Mouse (Mus musculus) embryo, embryonic 10.5 days (tissue): Measurements from ENCODE around the gene Stard3.
A peak's percentile ranks its signal among the peaks of the same experiment; 100 is the strongest.

Experiments
- DNase-seq: peaks from one replicate; pipeline ENCODE4 v3.0.0-alpha.2; 2015; ENCODE audit warnings: low spot score

Gene Stard3

GRCm38 (mm10) chr11:98348083-98348961 is 9.8 kb upstream of the Stard3 start, which contains the start of gene Ppp1r1b:
Gene Ppp1r1b, plus strand, starts transcription at chr11:98348404.
- DNase-seq, result no peak

- DNase-seq, result no peak
Measured at GRCm38 (mm10) chr11:98349308-98349707, 8.9 kb upstream of the Stard3 start.

GRCm38 (mm10) chr11:98352272-98352990 is 5.7 kb upstream of the Stard3 start:
- DNase-seq, result no peak

GRCm38 (mm10) chr11:98353651-98354211 is 4.4 kb upstream of the Stard3 start:
- no peak for DNase-seq

DNA sequence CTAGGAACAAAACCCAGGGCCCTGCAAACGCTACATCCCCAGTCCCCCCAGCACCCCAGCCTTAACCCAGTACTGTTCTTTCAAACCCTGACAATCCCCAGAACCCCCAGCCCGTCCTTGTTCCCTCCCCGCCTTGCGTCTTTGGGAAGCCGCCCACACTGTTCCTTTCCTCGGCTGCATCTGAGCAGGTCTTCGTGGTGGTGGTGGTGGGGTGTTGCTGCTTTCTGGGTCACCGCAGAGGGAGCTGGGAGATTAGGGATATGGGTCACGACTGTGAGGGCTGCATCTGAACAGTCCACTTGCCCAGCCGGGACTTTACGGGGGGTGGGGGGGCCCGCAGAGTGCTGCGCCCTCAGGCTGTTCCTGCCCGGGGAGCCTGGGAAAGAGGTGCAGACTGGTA is 3.7 kb upstream of the Stard3 start:
- no peak for DNase-seq

DNA sequence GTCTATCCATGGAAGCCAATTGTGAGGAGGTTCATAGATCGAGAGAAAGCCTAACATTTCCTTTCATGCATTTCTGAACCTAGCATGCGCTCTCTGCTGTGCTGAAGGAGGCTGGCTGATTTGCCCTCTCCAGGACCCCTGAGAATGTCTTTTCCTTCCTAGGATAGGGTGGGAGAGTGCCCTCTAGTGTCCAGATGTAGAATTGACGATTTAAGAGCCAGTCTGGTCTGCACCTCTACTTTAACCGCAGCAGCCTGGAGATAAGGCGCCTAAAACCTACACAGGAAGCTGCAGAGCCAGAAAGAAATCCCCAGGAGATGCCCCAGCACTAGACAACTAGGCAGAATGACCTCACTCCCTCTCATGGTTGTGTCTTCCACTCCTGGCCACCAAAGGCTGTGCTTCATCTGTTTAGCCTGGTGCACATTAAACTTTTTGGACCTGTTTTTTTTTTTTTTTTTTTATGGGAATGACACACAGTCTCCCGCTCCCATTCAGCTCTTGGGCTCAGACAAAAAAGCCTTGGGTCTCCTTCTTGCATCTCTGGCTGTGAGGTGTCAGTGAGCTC is 2.4 kb upstream of the Stard3 start:
- peak; percentile 92 for DNase-seq

GRCm38 (mm10) chr11:98356625-98357394 is 1.4 kb upstream of the Stard3 start:
- DNase-seq, result no peak

DNA sequence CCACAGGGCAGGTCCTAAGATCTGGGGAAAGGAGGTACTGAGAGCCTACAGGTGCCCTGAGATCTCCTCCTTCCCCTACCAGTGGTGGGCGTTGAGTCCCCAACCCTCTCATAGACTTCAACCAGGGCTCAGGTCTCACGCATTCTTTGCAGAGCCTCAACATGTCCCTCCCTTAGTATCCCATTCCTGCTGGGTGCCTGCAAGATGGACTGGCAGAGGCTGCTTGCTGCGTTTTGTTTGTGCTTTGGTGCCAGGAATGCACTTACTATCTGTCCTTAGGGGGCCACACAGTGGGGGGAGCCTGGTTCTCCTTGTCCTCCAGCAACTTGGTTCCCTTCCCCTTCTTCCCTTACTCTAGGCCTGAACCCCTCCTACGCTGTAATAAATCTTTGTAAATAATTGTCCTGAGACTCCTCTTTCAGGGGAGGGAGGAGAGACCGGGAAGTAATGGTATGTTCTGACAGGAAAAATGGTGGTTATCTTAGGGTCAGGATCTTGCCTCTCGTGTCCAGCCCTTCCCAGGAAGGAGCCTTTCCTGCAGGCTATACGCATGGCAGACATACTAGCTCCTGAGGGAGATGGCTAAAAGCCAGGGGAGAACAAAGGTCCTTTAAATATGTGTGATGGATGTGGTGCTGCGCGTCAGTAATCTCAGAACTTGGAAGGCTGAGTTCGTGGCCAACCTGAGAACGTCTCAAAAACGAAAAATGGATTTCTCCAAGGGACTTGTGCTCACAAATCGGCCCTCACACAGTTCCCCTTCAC is 590 bp upstream of the Stard3 start:
- DNase-seq, result no peak

DNA sequence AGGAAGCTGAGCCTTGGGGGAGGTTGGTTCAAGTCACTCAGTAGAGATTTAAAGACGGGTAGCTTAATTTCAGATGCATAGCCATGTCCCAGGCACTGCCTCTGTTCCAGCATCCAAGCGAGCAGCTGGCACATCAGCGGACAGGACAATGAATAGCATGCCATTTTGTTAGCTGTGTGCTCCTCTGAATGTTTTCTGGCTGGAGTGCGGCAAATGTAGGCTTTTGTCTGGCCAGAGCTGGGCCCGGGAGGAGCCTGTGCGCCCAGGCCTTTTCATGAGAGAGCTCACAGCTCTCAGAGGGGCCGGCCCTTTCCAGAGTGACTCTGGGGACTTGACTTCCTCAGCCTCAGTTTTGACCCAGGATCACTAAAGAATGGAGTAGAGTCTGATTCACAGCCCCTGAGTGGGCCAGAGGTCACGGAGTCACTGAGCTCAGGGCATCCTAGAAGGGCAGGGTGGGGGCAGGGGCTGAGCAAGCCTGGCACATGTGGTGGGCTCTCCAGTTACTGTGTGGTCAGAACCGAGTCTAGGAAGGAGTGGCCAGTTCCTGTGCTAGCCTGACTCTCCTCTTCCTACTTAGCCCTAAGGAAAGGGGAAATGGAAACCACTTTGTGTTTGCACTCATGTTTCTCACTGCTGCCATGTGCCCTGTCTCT is 2.8 kb downstream of the Stard3 start:
- peak; percentile 57 for DNase-seq

DNA sequence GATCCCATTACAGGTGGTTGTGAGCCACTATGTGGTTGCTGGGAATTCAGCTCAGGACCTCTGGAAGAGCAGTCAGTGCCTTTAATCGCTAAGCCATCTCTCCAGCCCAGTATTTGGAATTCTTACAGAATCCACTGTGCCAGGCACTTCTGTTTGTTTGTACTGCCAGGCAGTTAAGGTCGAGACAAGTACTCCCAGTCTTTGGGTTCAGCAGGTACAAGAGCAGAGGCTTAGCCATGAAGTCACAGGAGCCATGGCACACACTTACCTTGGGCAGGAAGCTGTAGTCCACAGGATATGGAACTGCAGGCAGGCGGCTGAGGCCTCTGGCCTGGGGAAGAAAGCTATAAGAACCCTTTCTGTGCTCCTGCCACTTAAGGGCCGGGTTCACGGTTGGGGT is 5.6 kb downstream of the Stard3 start:
- DNase-seq, result no peak

- no peak for DNase-seq
Measured at GRCm38 (mm10) chr11:98364410-98364809, 6.2 kb downstream of the Stard3 start.

GRCm38 (mm10) chr11:98366290-98366689 is 8.1 kb downstream of the Stard3 start:
- no peak for DNase-seq

- DNase-seq, result no peak
Measured at GRCm38 (mm10) chr11:98367171-98367862, 9.1 kb downstream of the Stard3 start.

DNA sequence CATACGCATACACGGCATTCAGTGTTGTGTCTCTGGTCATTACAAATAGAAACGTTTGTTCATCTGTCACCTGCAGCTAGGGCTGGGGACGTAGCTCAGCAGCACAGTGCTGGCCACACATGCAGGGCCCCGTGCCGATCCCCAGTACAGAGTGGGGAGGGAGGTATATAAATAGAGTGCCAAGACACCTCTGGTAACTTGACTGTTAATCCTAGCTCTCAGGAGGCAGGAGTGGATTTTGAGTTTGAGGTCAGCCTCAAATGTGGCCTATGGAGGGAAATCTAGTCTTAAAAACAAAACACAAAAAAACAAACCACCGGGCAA is 9.7 kb downstream of the Stard3 start:
- DNase-seq, result no peak

DNA sequence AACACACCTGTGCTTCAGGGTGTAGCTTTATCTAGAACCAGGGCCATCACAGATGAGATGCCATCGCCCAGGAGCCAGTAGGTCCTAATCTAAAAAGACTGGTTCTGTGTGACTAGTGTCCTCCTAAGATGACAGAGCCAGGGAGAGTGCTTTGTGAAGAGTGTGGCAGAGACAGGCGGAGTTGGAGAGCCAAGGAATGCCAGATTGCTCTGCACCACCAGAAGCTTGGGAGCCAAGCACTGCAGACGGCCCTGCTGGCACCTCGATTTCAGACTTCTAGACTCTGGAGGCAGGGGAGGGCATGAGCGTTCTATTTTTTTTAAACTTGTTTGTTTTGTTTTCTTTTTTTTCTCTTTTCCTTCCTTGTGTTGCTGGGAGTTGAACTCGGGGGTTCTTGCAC is 11.2 kb downstream of the Stard3 start:
- DNase-seq, result no peak

DNA sequence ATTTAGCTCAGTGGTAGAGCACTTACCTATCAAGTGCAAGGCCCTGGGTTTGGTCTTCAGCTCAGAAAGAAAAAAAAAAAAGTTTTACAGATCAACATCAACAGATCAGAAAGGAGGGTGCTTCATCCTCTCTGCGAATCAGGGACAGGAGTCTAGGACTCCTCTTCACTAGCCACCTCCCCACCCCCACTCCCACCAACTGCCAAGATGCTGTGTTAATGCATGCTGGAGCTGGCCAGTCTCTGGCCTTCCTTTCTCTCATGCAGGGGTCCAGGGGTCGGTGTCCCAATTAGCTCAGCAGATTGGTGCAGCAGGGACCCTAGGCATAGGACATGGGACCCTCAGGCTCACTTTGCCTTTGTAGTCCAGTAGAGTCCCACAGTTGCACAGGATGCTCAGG is 12.4 kb downstream of the Stard3 start:
- DNase-seq, result no peak

DNA sequence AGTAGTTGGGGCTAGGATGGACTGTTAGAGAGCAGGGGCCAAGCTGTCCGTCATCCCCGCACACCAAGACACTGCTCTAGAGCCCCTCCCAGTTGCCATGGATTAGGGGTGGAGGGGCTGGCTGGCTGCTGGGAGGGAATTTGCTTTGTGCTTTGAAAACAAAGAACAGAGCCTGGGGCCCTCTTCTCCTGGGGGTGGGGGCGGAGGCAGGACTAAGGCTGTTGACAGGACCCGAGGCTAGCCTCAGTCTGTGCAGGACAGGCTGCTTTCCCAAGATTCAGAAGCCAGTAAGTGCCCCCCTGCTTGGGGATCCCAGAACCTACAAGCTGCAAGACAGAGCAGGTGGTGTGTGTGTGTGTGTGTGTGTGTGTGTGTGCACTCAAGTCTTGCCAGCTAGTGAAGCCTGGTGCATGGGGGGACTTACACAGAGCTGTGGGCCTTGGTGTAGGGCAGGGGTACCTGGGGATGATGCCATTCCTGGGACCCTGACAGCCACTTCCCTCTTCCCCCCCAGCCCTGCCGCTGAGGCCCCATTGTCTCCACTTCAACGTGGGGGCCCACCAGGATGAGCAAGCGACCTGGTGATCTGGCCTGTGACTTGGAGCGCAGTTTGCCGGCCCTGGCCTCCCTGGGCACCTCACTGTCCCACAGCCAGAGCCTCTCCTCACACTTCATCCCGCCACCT is 13.5 kb downstream of the Stard3 start:
- peak; percentile 70 for DNase-seq

- peak; percentile 86 for DNase-seq
Measured at GRCm38 (mm10) chr11:98372406-98372805, 14.2 kb downstream of the Stard3 start.

DNA sequence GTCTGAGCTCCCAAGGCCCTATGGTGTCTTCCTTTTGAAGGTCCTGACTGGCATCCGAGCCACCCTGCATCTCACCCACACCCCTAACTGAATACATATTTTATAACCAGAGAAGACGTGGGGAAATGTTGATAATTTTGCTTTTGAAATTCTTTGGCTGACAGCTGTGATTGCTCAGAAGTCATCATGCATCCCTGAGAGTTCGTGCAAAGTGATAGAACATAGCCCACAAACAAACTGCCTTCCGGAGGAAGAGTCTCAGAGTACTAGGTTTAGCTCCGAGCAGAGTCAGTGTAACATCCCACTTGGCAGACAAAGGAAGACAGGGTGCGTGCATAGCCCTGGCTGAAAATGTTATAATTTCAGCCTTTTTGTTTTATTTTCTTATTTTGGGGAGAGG is 15.1 kb downstream of the Stard3 start:
- DNase-seq, result no peak
